Mouse (Mus musculus): Measurements from ENCODE around the gene 4930474N05Rik.

DNA sequence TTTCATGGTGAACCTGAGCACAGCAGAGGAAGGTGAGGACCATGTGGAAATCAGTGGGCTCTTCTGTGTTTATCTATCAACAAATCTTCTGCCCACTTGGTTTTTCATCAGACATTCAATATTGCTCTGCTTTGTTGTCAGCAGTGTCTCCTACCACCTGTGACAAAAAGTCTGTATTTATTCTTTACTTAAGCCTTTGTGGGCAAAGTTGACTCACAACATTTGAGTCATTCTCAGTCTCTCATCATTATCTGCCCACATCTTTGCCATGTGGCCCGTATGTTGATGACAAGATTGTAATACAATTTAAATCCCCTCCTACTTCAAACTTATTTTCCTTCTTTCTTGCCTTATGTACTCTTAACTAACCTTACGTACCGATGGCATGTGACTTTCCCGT is 43.0 kb downstream of the 4930474N05Rik start:
- TF ChIP-seq CTCF (IDR thresholded peaks at IDR 0.05; ENCODE audit: low read depth) (no peak), EP300 (IDR thresholded peaks at IDR 0.05; ENCODE audit: low read depth) (no peak)
